Mouse (Mus musculus) liver, embryonic 16.5 days (tissue): ENCODE measurements around the gene Ly6g6d. TPM values are rescaled to one million over a fixed set of nuclear protein-coding genes. Genes with fewer than 3 reads are reported as not detected.

Source experiments
- polyA plus RNA-seq: library from polyadenylated mRNA; unstranded; fragments of >200 nt; fragmentation: Nextera tagmentation; extraction: Ambion mirVana; gene quantifications from 2 replicates; pipeline ENCODE4 v1.2.1, GENCODE M21; 2015

Gene Ly6g6d
- polyA plus RNA-seq, 1 experiment from 2014 or later: 0.55 TPM

Other genes starting within 250 kb of the Ly6g6d start
- gene Stk19, start 241.1 kb downstream of the Ly6g6d start, polyA plus RNA-seq: 10.7 and 11.7 TPM in 2 replicates
- 25.6 and 27.6 TPM in 2 replicates for gene Dxo, start 241.0 kb downstream of the Ly6g6d start, polyA plus RNA-seq
- 24.8 and 27.3 TPM in 2 replicates for gene Skiv2l, start 227.9 kb downstream of the Ly6g6d start, polyA plus RNA-seq
- gene Nelfe, start 227.7 kb downstream of the Ly6g6d start, polyA plus RNA-seq: 41.4 and 42.3 TPM in 2 replicates
- 384 and 472 TPM in 2 replicates for gene Cfb, start 215.5 kb downstream of the Ly6g6d start, polyA plus RNA-seq
- 0.26 and 0.37 TPM in 2 replicates for gene Zbtb12, start 198.6 kb downstream of the Ly6g6d start, polyA plus RNA-seq
- gene Gm20547, start 196.0 kb downstream of the Ly6g6d start, polyA plus RNA-seq: not detected in 2 replicates
- 30.6 and 33.9 TPM in 2 replicates for gene C2, start 179.8 kb downstream of the Ly6g6d start, polyA plus RNA-seq
- gene Ehmt2, start 179.6 kb downstream of the Ly6g6d start, polyA plus RNA-seq: 12.4 and 15.2 TPM in 2 replicates
- gene Slc44a4, start 163.6 kb downstream of the Ly6g6d start, polyA plus RNA-seq: 2.6 and 3.6 TPM in 2 replicates
- gene Neu1, start 146.8 kb downstream of the Ly6g6d start, polyA plus RNA-seq: 17.8 and 20.6 TPM in 2 replicates
- gene Hspa1b, start 118.8 kb downstream of the Ly6g6d start, polyA plus RNA-seq: 0.05 TPM in 1 of 2 replicates, not detected in the other
- gene Gm20481, start 108.2 kb downstream of the Ly6g6d start, polyA plus RNA-seq: not detected in 2 replicates
- 0.87 and 1.5 TPM in 2 replicates for gene Hspa1a, start 105.9 kb downstream of the Ly6g6d start, polyA plus RNA-seq
- gene Hspa1l, start 105.4 kb downstream of the Ly6g6d start, polyA plus RNA-seq: 0.21 and 0.27 TPM in 2 replicates
- 97.6 and 103 TPM in 2 replicates for gene Lsm2, start 96.2 kb downstream of the Ly6g6d start, polyA plus RNA-seq
- 82.2 and 90.1 TPM in 2 replicates for gene Vars, start 77.1 kb downstream of the Ly6g6d start, polyA plus RNA-seq
- 0.09 and 0.13 TPM in 2 replicates for gene Vwa7, start 61.5 kb downstream of the Ly6g6d start, polyA plus RNA-seq
- gene Sapcd1, start 50.0 kb downstream of the Ly6g6d start, polyA plus RNA-seq: 2.2 and 2.6 TPM in 2 replicates
- 4.2 and 4.6 TPM in 2 replicates for gene Msh5, start 31.3 kb downstream of the Ly6g6d start, polyA plus RNA-seq
- 112 and 121 TPM in 2 replicates for gene Clic1, start 28.1 kb downstream of the Ly6g6d start, polyA plus RNA-seq
- gene Ddah2, start 19.0 kb downstream of the Ly6g6d start, polyA plus RNA-seq: 16.3 and 18.1 TPM in 2 replicates
- 0.24 and 0.37 TPM in 2 replicates for gene Ly6g6c, start 12.7 kb downstream of the Ly6g6d start, polyA plus RNA-seq
- gene Mpig6b, start 11.9 kb downstream of the Ly6g6d start, polyA plus RNA-seq: 3.4 and 4.5 TPM in 2 replicates
- 0.17 TPM in 1 of 2 replicates, not detected in the other for gene Ly6g6e, start 1.2 kb downstream of the Ly6g6d start, polyA plus RNA-seq
- gene Ly6g6f, start 7.5 kb upstream of the Ly6g6d start, polyA plus RNA-seq: 4.0 and 5.7 TPM in 2 replicates
- gene Abhd16a, start 11.2 kb upstream of the Ly6g6d start, polyA plus RNA-seq: 47.4 and 52.1 TPM in 2 replicates
- gene Ly6g5c, start 30.2 kb upstream of the Ly6g6d start, polyA plus RNA-seq: not detected in 2 replicates
- gene Ly6g5b, start 37.4 kb upstream of the Ly6g6d start, polyA plus RNA-seq: 0.33 and 0.35 TPM in 2 replicates
- 12.4 and 12.9 TPM in 2 replicates for gene Gpank1, start 43.4 kb upstream of the Ly6g6d start, polyA plus RNA-seq
- 115 and 123 TPM in 2 replicates for gene Csnk2b, start 44.0 kb upstream of the Ly6g6d start, polyA plus RNA-seq
- gene D17H6S53E, start 48.3 kb upstream of the Ly6g6d start, polyA plus RNA-seq: 2.7 TPM in 2 replicates
- gene Apom, start 54.0 kb upstream of the Ly6g6d start, polyA plus RNA-seq: 959 and 972 TPM in 2 replicates
- gene Bag6, start 57.1 kb upstream of the Ly6g6d start, polyA plus RNA-seq: 19.7 and 21.4 TPM in 2 replicates
- gene Prrc2a, start 86.8 kb upstream of the Ly6g6d start, polyA plus RNA-seq: 38.4 and 45.0 TPM in 2 replicates
- 22.8 and 23.2 TPM in 2 replicates for gene Aif1, start 98.0 kb upstream of the Ly6g6d start, polyA plus RNA-seq
- 38.8 and 41.4 TPM in 2 replicates for gene Lst1, start 110.4 kb upstream of the Ly6g6d start, polyA plus RNA-seq
- 1.2 and 2.4 TPM in 2 replicates for gene Ltb, start 116.4 kb upstream of the Ly6g6d start, polyA plus RNA-seq
- gene Tnf, start 123.9 kb upstream of the Ly6g6d start, polyA plus RNA-seq: 0.36 and 0.48 TPM in 2 replicates
- not detected in 2 replicates for gene Lta, start 127.3 kb upstream of the Ly6g6d start, polyA plus RNA-seq
- not detected in 2 replicates for gene Gm16181, start 142.8 kb upstream of the Ly6g6d start, polyA plus RNA-seq
- 0.58 and 1.0 TPM in 2 replicates for gene Atp6v1g2, start 155.6 kb upstream of the Ly6g6d start, polyA plus RNA-seq
- gene Nfkbil1, start 157.7 kb upstream of the Ly6g6d start, polyA plus RNA-seq: 2.8 and 2.9 TPM in 2 replicates
- gene Ddx39b, start 163.7 kb upstream of the Ly6g6d start, polyA plus RNA-seq: 128 and 133 TPM in 2 replicates
- gene H2-D1, start 184.7 kb upstream of the Ly6g6d start, polyA plus RNA-seq: 98.3 and 107 TPM in 2 replicates
- 0.56 and 0.77 TPM in 2 replicates for gene H2-Q1, start 242.3 kb upstream of the Ly6g6d start, polyA plus RNA-seq